Mouse (Mus musculus): ENCODE data around the gene Csde1. TPM values are rescaled to one million over a fixed set of nuclear protein-coding genes. Genes with fewer than 3 reads are reported as not detected.

Gene Csde1
- polyA plus RNA-seq, 1 experiment from 2014 or later: 312 TPM

GRCm38 (mm10) chr3:103079301-103079700 lies 59.1 kb downstream of the Csde1 start:
- Histone ChIP-seq H3K9ac (ENCODE audit: low read depth, low read length) (no peak overlapping the region), H3K4me1 (ENCODE audit: control insufficient read depth, insufficient read depth, low read depth, low read length) (no peaks in the 10 kb centered on the region), H3K27me3 (replicated peaks; ENCODE audit: control insufficient read depth, insufficient read depth, low read length) (no peaks in the 10 kb centered on the region), H3K4me2 (ENCODE audit: low read length) (no peak overlapping the region), H3K9me3 (ENCODE audit: control insufficient read depth, low read length) (no peaks in the 10 kb centered on the region), H3K27ac (ENCODE audit: low read depth, low read length) (no peak overlapping the region), H3K36me3 (ENCODE audit: control insufficient read depth, insufficient read depth, low read length) (no peaks in the 10 kb centered on the region), H3K4me3 (ENCODE audit: low read length) (no peak overlapping the region)
- 82% methylated on average over 9 of the region's 9 CpGs for WGBS
- no peak for ATAC-seq

- Histone ChIP-seq H3K4me3 (ENCODE audit: low read length) (no peak overlapping the region), H3K9ac (ENCODE audit: low read depth, low read length) (no peak overlapping the region), H3K4me2 (ENCODE audit: low read length) (no peak overlapping the region), H3K27ac (ENCODE audit: low read depth, low read length) (no peak overlapping the region), H3K36me3 (ENCODE audit: control insufficient read depth, insufficient read depth, low read length) (no peaks in the 10 kb centered on the region), H3K27me3 (replicated peaks; ENCODE audit: control insufficient read depth, insufficient read depth, low read length) (no peaks in the 10 kb centered on the region), H3K9me3 (ENCODE audit: control insufficient read depth, low read length) (no peaks in the 10 kb centered on the region), H3K4me1 (ENCODE audit: control insufficient read depth, insufficient read depth, low read depth, low read length) (no peaks in the 10 kb centered on the region)
- 62% methylated on average over 11 of the region's 11 CpGs for WGBS
- ATAC-seq: no peak
Measured at GRCm38 (mm10) chr3:103081051-103081450, 60.8 kb downstream of the Csde1 start.

- H3K9me3 ChIP-seq (ENCODE audit: control insufficient read depth, low read length): no peaks in the 10 kb centered on the region
- no peak overlapping the region for H3K4me2 ChIP-seq (ENCODE audit: low read length)
- H3K9ac ChIP-seq (ENCODE audit: low read depth, low read length): no peak overlapping the region
- no peaks in the 10 kb centered on the region for H3K4me1 ChIP-seq (ENCODE audit: control insufficient read depth, insufficient read depth, low read depth, low read length)
- no peak for ATAC-seq
- no peak overlapping the region for H3K27ac ChIP-seq (ENCODE audit: low read depth, low read length)
- H3K4me3 ChIP-seq (ENCODE audit: low read length): no peak overlapping the region
- WGBS: 82% methylated on average over 17 of the region's 17 CpGs
- no peaks in the 10 kb centered on the region for H3K36me3 ChIP-seq (ENCODE audit: control insufficient read depth, insufficient read depth, low read length)
- H3K27me3 ChIP-seq (replicated peaks; ENCODE audit: control insufficient read depth, insufficient read depth, low read length): no peaks in the 10 kb centered on the region
Measured at GRCm38 (mm10) chr3:103081861-103082453, 61.7 kb downstream of the Csde1 start.

GRCm38 (mm10) chr3:103082761-103083160 lies 62.5 kb downstream of the Csde1 start:
- H3K36me3 ChIP-seq (ENCODE audit: control insufficient read depth, insufficient read depth, low read length): no peaks in the 10 kb centered on the region
- no peaks in the 10 kb centered on the region for H3K27me3 ChIP-seq (replicated peaks; ENCODE audit: control insufficient read depth, insufficient read depth, low read length)
- H3K9me3 ChIP-seq (ENCODE audit: control insufficient read depth, low read length): no peaks in the 10 kb centered on the region
- H3K4me3 ChIP-seq (ENCODE audit: low read length): no peak overlapping the region
- ATAC-seq: no peak
- no peak overlapping the region for H3K4me2 ChIP-seq (ENCODE audit: low read length)
- WGBS: 84% methylated on average over 5 of the region's 5 CpGs
- no peak overlapping the region for H3K27ac ChIP-seq (ENCODE audit: low read depth, low read length)
- H3K9ac ChIP-seq (ENCODE audit: low read depth, low read length): no peak overlapping the region
- no peaks in the 10 kb centered on the region for H3K4me1 ChIP-seq (ENCODE audit: control insufficient read depth, insufficient read depth, low read depth, low read length)

GRCm38 (mm10) chr3:103085986-103086385 lies 65.8 kb downstream of the Csde1 start:
- H3K4me3 ChIP-seq (ENCODE audit: low read length): no peak overlapping the region
- H3K36me3 ChIP-seq (ENCODE audit: control insufficient read depth, insufficient read depth, low read length): no peaks in the 10 kb centered on the region
- ATAC-seq: no peak
- no peaks in the 10 kb centered on the region for H3K4me1 ChIP-seq (ENCODE audit: control insufficient read depth, insufficient read depth, low read depth, low read length)
- H3K9me3 ChIP-seq (ENCODE audit: control insufficient read depth, low read length): no peaks in the 10 kb centered on the region
- 84% methylated on average over 3 of the region's 3 CpGs for WGBS
- H3K9ac ChIP-seq (ENCODE audit: low read depth, low read length): no peak overlapping the region
- no peaks in the 10 kb centered on the region for H3K27me3 ChIP-seq (replicated peaks; ENCODE audit: control insufficient read depth, insufficient read depth, low read length)
- no peak overlapping the region for H3K4me2 ChIP-seq (ENCODE audit: low read length)
- H3K27ac ChIP-seq (ENCODE audit: low read depth, low read length): no peak overlapping the region

- Histone ChIP-seq H3K4me1 (ENCODE audit: control insufficient read depth, insufficient read depth, low read depth, low read length) (no peaks in the 10 kb centered on the region), H3K27me3 (replicated peaks; ENCODE audit: control insufficient read depth, insufficient read depth, low read length) (no peaks in the 10 kb centered on the region), H3K36me3 (ENCODE audit: control insufficient read depth, insufficient read depth, low read length) (no peaks in the 10 kb centered on the region), H3K4me3 (ENCODE audit: low read length) (no peak overlapping the region), H3K4me2 (ENCODE audit: low read length) (no peak overlapping the region), H3K9me3 (ENCODE audit: control insufficient read depth, low read length) (no peaks in the 10 kb centered on the region), H3K9ac (ENCODE audit: low read depth, low read length) (no peak overlapping the region), H3K27ac (ENCODE audit: low read depth, low read length) (no peak overlapping the region)
- no peak for ATAC-seq
- 100% methylated on average over 2 of the region's 2 CpGs for WGBS
Measured at GRCm38 (mm10) chr3:103091753-103092152, 71.5 kb downstream of the Csde1 start.

- WGBS: 77% methylated on average over 23 of the region's 23 CpGs
- no peak for ATAC-seq
- peaks cover 8% of the 10 kb centered on the region for H3K4me1 ChIP-seq (ENCODE audit: control insufficient read depth, insufficient read depth, low read depth, low read length)
Measured at GRCm38 (mm10) chr3:103098662-103099061, 78.4 kb downstream of the Csde1 start.

GRCm38 (mm10) chr3:103099667-103100066 lies 79.4 kb downstream of the Csde1 start:
- no peak for ATAC-seq
- Histone ChIP-seq H3K4me1 (ENCODE audit: control insufficient read depth, insufficient read depth, low read depth, low read length) (peaks cover 8% of the 10 kb centered on the region), H3K9me3 (ENCODE audit: control insufficient read depth, low read length) (no peaks in the 10 kb centered on the region), H3K27ac (ENCODE audit: low read depth, low read length) (no peak overlapping the region), H3K27me3 (replicated peaks; ENCODE audit: control insufficient read depth, insufficient read depth, low read length) (peaks cover 9% of the 10 kb centered on the region), H3K36me3 (ENCODE audit: control insufficient read depth, insufficient read depth, low read length) (no peaks in the 10 kb centered on the region), H3K9ac (ENCODE audit: low read depth, low read length) (no peak overlapping the region), H3K4me3 (ENCODE audit: low read length) (no peak overlapping the region), H3K4me2 (ENCODE audit: low read length) (no peak overlapping the region)
- 85% methylated on average over 6 of the region's 6 CpGs for WGBS

More at GRCm38 (mm10) chr3:103098662-103099061, 78.4 kb downstream of the Csde1 start:
- H3K4me3 ChIP-seq (ENCODE audit: low read length): no peak overlapping the region
- H3K36me3 ChIP-seq (ENCODE audit: control insufficient read depth, insufficient read depth, low read length): no peaks in the 10 kb centered on the region
- H3K27ac ChIP-seq (ENCODE audit: low read depth, low read length): no peak overlapping the region
- no peak overlapping the region for H3K9ac ChIP-seq (ENCODE audit: low read depth, low read length)
- no peak overlapping the region for H3K4me2 ChIP-seq (ENCODE audit: low read length)
- no peaks in the 10 kb centered on the region for H3K27me3 ChIP-seq (replicated peaks; ENCODE audit: control insufficient read depth, insufficient read depth, low read length)
- no peaks in the 10 kb centered on the region for H3K9me3 ChIP-seq (ENCODE audit: control insufficient read depth, low read length)

- peaks cover 9% of the 10 kb centered on the region for H3K27me3 ChIP-seq (replicated peaks; ENCODE audit: control insufficient read depth, insufficient read depth, low read length)
- no peaks in the 10 kb centered on the region for H3K9me3 ChIP-seq (ENCODE audit: control insufficient read depth, low read length)
- H3K4me1 ChIP-seq (ENCODE audit: control insufficient read depth, insufficient read depth, low read depth, low read length): peaks cover 8% of the 10 kb centered on the region
- H3K9ac ChIP-seq (ENCODE audit: low read depth, low read length): no peak overlapping the region
- H3K4me2 ChIP-seq (ENCODE audit: low read length): no peak overlapping the region
- H3K36me3 ChIP-seq (ENCODE audit: control insufficient read depth, insufficient read depth, low read length): no peaks in the 10 kb centered on the region
- ATAC-seq: no peak
- 66% methylated on average over 2 of the region's 2 CpGs for WGBS
- H3K4me3 ChIP-seq (ENCODE audit: low read length): no peak overlapping the region
- no peak overlapping the region for H3K27ac ChIP-seq (ENCODE audit: low read depth, low read length)
Measured at GRCm38 (mm10) chr3:103100735-103101134, 80.5 kb downstream of the Csde1 start.

GRCm38 (mm10) chr3:103101194-103101593 lies 81.0 kb downstream of the Csde1 start:
- H3K27me3 ChIP-seq (replicated peaks; ENCODE audit: control insufficient read depth, insufficient read depth, low read length): peaks cover 9% of the 10 kb centered on the region
- no peaks in the 10 kb centered on the region for H3K36me3 ChIP-seq (ENCODE audit: control insufficient read depth, insufficient read depth, low read length)
- no peak overlapping the region for H3K9ac ChIP-seq (ENCODE audit: low read depth, low read length)
- H3K4me2 ChIP-seq (ENCODE audit: low read length): no peak overlapping the region
- H3K27ac ChIP-seq (ENCODE audit: low read depth, low read length): no peak overlapping the region
- no peak for ATAC-seq
- H3K4me1 ChIP-seq (ENCODE audit: control insufficient read depth, insufficient read depth, low read depth, low read length): peaks cover 8% of the 10 kb centered on the region
- no peaks in the 10 kb centered on the region for H3K9me3 ChIP-seq (ENCODE audit: control insufficient read depth, low read length)
- WGBS: 69% methylated on average over 5 of the region's 5 CpGs
- H3K4me3 ChIP-seq (ENCODE audit: low read length): no peak overlapping the region
